Mouse (Mus musculus): ENCODE data around the gene Krtap3-1.

- TF ChIP-seq CTCF (IDR thresholded peaks at IDR 0.05; ENCODE audit: borderline replicate concordance, insufficient read depth, low read depth, low read length) = no peak
- no peak for TF ChIP-seq POLR2A (IDR thresholded peaks at IDR 0.05; ENCODE audit: borderline replicate concordance, insufficient read depth, low read length)
Observed at GRCm38 (mm10) chr11:99583245-99583704, 16.8 kb upstream of the Krtap3-1 start, which contains the start of gene Krtap1-4.

All from cerebellum, adult 2 months (tissue).